Mouse (Mus musculus) erythroid progenitor cell, adult 5-6 weeks (primary cell): ENCODE measurements around the gene Hpgd. TPM values are rescaled to one million over a fixed set of nuclear protein-coding genes. Genes with fewer than 3 reads are reported as not detected.

ENCODE experiments used
- ATAC-seq: replicated peaks from 2 replicates; pipeline ENCODE4 v1.8.0; 2016; ENCODE audit warnings: moderate number of reproducible peaks, mild to moderate bottlenecking, moderate TSS enrichment, inconsistent platforms; ENCODE audit not compliant: poor library complexity, low FRiP score, severe bottlenecking
- total RNA-seq, 2 experiments: library from RNA; stranded (forward) in 1 of 2; stranded (reverse) in 1 of 2; fragments of 150-400 nt in 1 of 2; fragments of 186-747, 209-891 nt in 1 of 2; gene quantifications; 2 replicates each; pipeline versions ENCODE4 v1.2.3 to v1.2.4; 2015 to 2017; ENCODE audit warnings: low replicate concordance in 2 of 2

Gene Hpgd
- total RNA-seq, 2 experiments from 2014 or later: 18.2 to 30.6 TPM

- no peak for ATAC-seq
These were observed 20.8 kb downstream of the Hpgd start for GRCm38 (mm10) chr8:56315189-56315588.

- ATAC-seq: no peak
These were observed 28.9 kb downstream of the Hpgd start for GRCm38 (mm10) chr8:56323276-56323675.

- ATAC-seq: no peak
These were observed 33.3 kb downstream of the Hpgd start for GRCm38 (mm10) chr8:56327709-56328108.

- no peak for ATAC-seq
These were observed 33.8 kb downstream of the Hpgd start for GRCm38 (mm10) chr8:56328130-56328542.

GRCm38 (mm10) chr8:56335390-56336000 lies 41.1 kb downstream of the Hpgd start:
- ATAC-seq: no peak

- ATAC-seq: no peak
These were observed 42.4 kb downstream of the Hpgd start for GRCm38 (mm10) chr8:56336771-56337170.

GRCm38 (mm10) chr8:56343505-56343904 lies 49.1 kb downstream of the Hpgd start:
- ATAC-seq: no peak

GRCm38 (mm10) chr8:56343940-56344339 lies 49.6 kb downstream of the Hpgd start:
- no peak for ATAC-seq

GRCm38 (mm10) chr8:56344359-56344758 lies 50.0 kb downstream of the Hpgd start:
- ATAC-seq: no peak

GRCm38 (mm10) chr8:56345641-56346420 lies 51.4 kb downstream of the Hpgd start:
- no peak for ATAC-seq

- no peak for ATAC-seq
These were observed 68.8 kb downstream of the Hpgd start for GRCm38 (mm10) chr8:56363180-56363579.
